Mouse (Mus musculus) liver, embryonic 16.5 days (tissue): ENCODE measurements around the gene Hpf1. TPM values are rescaled to one million over a fixed set of nuclear protein-coding genes. Genes with fewer than 3 reads are reported as not detected.
A peak's percentile ranks its signal among the peaks of the same experiment; 100 is the strongest.

Source experiments
- ATAC-seq: fragments of 200-750 bp; cut with Nextera tagmentation; 2 replicates; pipeline ENCODE4 v1.8.0; 2017; ENCODE audit warnings: low read depth, mild to moderate bottlenecking, moderate number of reproducible peaks, moderate library complexity
- H3K27ac ChIP-seq: fragments of 300-500 bp; sonication (generic); 2 replicates; pipeline ENCODE4 v1.5.1; 2014; ENCODE audit warnings: mild to moderate bottlenecking, low read length
- H3K27me3 ChIP-seq: fragments of 300-500 bp; sonication (generic); 2 replicates; pipeline ENCODE4 v1.6.1; 2014; ENCODE audit warnings: low read depth, low read length, mixed read lengths; ENCODE audit not compliant: control insufficient read depth, insufficient read depth
- H3K36me3 ChIP-seq: fragments of 300-500 bp; sonication (generic); 2 replicates; pipeline ENCODE4 v1.6.1; 2014; ENCODE audit warnings: mild to moderate bottlenecking; ENCODE audit not compliant: control insufficient read depth, insufficient read depth
- H3K4me1 ChIP-seq: fragments of 300-500 bp; sonication (generic); 2 replicates; pipeline ENCODE4 v1.6.1; 2014; ENCODE audit warnings: low read depth, low read length, mixed read lengths; ENCODE audit not compliant: control insufficient read depth
- H3K4me2 ChIP-seq: fragments of 300-500 bp; sonication (generic); 2 replicates; pipeline ENCODE4 v1.6.1; 2014; ENCODE audit warnings: low read depth, low read length, mixed read lengths
- H3K4me3 ChIP-seq: fragments of 300-500 bp; sonication (generic); 2 replicates; pipeline ENCODE4 v1.5.1; 2014; ENCODE audit warnings: low read depth, mild to moderate bottlenecking, low read length
- H3K9ac ChIP-seq: fragments of 300-500 bp; sonication (generic); 2 replicates; pipeline ENCODE4 v1.6.1; 2014; ENCODE audit warnings: low read depth, low read length
- H3K9me3 ChIP-seq: fragments of 300-500 bp; sonication (generic); replicated peaks from 2 replicates; pipeline ENCODE4 v1.6.1; 2016; ENCODE audit warnings: low read length; ENCODE audit not compliant: control insufficient read depth
- WGBS: fragments of 180-500 bp; shearing (Covaris S2); extraction: QIAGEN DNeasy Blood & Tissue Kit; methylation state at CpG from one replicate; pipeline ENCODE4 v1.1.7; 2014; ENCODE audit not compliant: insufficient replicate concordance; 5-methylcytosine and 5-hydroxymethylcytosine counted together
- polyA plus RNA-seq: library from polyadenylated mRNA; unstranded; fragments of >200 nt; fragmentation: Nextera tagmentation; extraction: Ambion mirVana; gene quantifications from 2 replicates; pipeline ENCODE4 v1.2.1, GENCODE M21; 2015

The Hpf1 gene
- polyA plus RNA-seq, 1 experiment from 2014 or later = 56.7 TPM

- ATAC-seq = no peak
- Histone ChIP-seq H3K4me3 (no peak overlapping the region), H3K9ac (no peak overlapping the region), H3K4me2 (no peak overlapping the region), H3K36me3 (peaks cover 29% of the 10 kb centered on the region), H3K27me3 (no peaks in the 10 kb centered on the region), H3K9me3 (no peaks in the 10 kb centered on the region), H3K4me1 (peaks cover 7% of the 10 kb centered on the region), H3K27ac (no peak overlapping the region)
These were observed 43.4 kb downstream of the Hpf1 start for GRCm38 (mm10) chr8:60933617-60934016.

DNA sequence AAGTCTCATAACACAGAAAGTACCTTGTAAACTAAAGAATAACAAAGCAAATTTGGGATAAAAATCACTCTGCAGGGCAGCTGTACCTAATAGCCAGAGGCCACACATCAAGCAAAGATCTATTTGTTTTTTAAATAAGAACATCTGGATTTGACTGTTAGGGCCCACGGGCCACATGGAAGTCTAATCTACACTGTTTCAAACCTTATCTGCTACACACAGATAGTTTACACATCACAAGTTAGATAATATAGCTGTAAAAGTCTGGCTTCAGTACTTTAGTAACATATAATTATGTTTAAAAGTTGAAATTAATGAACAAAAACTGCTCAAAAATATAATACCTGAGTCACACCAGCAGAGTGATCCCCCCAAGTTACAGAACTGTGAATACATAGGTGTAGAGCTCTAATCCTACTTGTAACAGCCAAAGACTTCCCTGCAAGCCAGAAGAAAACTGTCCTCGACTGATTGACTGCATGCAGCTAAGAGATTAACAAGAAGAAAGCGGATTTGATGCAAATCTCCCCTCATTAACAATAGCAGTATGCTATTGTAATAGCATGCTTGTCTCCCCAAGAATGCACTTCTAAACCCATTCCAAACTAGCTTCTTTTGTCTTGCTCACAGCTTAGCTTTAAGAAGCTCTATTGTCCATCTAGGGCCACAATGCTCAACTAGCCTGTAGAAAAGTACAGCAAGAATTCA lies 48.7 kb downstream of the Hpf1 start:
- peaks cover 21% of the 10 kb centered on the region for H3K36me3 ChIP-seq
- H3K9me3 ChIP-seq = no peaks in the 10 kb centered on the region
- H3K9ac ChIP-seq = no peak overlapping the region
- no peak overlapping the region for H3K4me3 ChIP-seq
- no peaks in the 10 kb centered on the region for H3K27me3 ChIP-seq
- peaks cover 16% of the 10 kb centered on the region for H3K4me1 ChIP-seq
- 13% methylated on average over 3 of the region's 3 CpGs for WGBS
- peak overlapping the region; percentile 20; the same call in 1 of the 2 replicates for H3K4me2 ChIP-seq
- H3K27ac ChIP-seq = peak overlapping the region; percentile 65
- ATAC-seq = peak; percentile 83

DNA sequence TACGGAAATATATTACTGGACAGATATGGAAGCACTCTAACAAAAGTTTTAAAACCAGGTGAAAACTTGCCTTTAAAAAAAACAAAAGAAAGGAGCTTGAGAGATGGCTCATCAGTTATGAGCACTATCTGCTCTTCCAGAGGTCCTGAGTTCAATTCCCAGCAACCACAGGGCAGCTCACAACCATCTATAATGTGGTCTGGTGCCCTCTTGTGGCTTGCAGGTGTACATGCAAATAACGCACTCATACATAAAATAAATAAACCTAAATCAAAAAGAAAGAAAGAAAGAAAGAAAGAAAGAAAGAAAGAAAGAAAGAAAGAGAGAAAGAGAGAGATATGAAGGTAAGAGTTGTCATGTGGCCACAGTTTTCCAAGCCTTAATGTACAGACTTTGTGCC lies 52.6 kb downstream of the Hpf1 start:
- Histone ChIP-seq H3K36me3 (peaks cover 3% of the 10 kb centered on the region; the same call in 1 of the 2 replicates), H3K27ac (no peak overlapping the region), H3K27me3 (no peaks in the 10 kb centered on the region), H3K9ac (no peak overlapping the region), H3K4me1 (peaks cover 16% of the 10 kb centered on the region), H3K4me2 (no peak overlapping the region), H3K4me3 (no peak overlapping the region), H3K9me3 (no peaks in the 10 kb centered on the region)
- ATAC-seq = no peak
- 94% methylated on average over 2 of the region's 2 CpGs for WGBS

DNA sequence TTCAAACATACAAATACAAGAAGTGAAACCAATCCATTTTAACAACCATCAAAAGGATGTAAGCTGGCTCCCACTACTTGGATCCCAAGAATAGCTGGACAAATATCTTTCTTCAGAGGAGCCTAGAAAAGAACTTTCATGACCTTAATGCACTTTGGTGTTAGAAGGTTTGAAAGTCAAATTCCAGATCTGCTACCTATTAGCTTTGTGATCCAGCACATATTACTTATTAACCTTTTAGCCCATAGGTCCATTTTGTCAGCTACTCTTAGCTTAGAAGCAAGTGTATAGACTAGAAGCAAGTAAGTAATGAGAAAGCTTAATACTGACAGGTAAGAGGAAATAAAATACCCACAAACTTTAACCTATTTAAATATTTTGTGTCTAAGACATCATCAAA lies 57.3 kb downstream of the Hpf1 start:
- Histone ChIP-seq H3K9me3 (no peaks in the 10 kb centered on the region), H3K36me3 (no peaks in the 10 kb centered on the region; the same call in 1 of the 2 replicates), H3K4me2 (no peak overlapping the region), H3K9ac (no peak overlapping the region), H3K27ac (no peak overlapping the region), H3K4me3 (no peak overlapping the region), H3K4me1 (peaks cover 23% of the 10 kb centered on the region), H3K27me3 (no peaks in the 10 kb centered on the region)
- 0 out of 2 replicates have a peak, but pooled peaks have one; percentile 33 for ATAC-seq

- Histone ChIP-seq H3K4me2 (peak overlapping the region; percentile 24; the same call in 1 of the 2 replicates), H3K4me1 (peaks cover 25% of the 10 kb centered on the region), H3K27me3 (no peaks in the 10 kb centered on the region), H3K27ac (peak overlapping the region; percentile 79), H3K9ac (peak overlapping the region; percentile 36), H3K36me3 (no peaks in the 10 kb centered on the region; the same call in 1 of the 2 replicates), H3K4me3 (no peak overlapping the region), H3K9me3 (no peaks in the 10 kb centered on the region)
- ATAC-seq = no peak
- WGBS = 23% methylated on average over 4 of the region's 4 CpGs
These were observed 59.6 kb downstream of the Hpf1 start for GRCm38 (mm10) chr8:60949859-60950258.

- no peaks in the 10 kb centered on the region; the same call in 1 of the 2 replicates for H3K36me3 ChIP-seq
- peaks cover 32% of the 10 kb centered on the region for H3K4me1 ChIP-seq
- H3K4me2 ChIP-seq = no peak overlapping the region
- 80% methylated on average over 4 of the region's 4 CpGs for WGBS
- peak overlapping the region; percentile 55 for H3K27ac ChIP-seq
- no peak for ATAC-seq
- H3K27me3 ChIP-seq = no peaks in the 10 kb centered on the region
- peak overlapping the region; percentile 37; the same call in 1 of the 2 replicates for H3K9ac ChIP-seq
- 0 out of 2 replicates have a peak overlapping the region, but pooled peaks have one; percentile 11 for H3K4me3 ChIP-seq
- no peaks in the 10 kb centered on the region for H3K9me3 ChIP-seq
These were observed 61.1 kb downstream of the Hpf1 start for GRCm38 (mm10) chr8:60951271-60951670.

- Histone ChIP-seq H3K36me3 (no peaks in the 10 kb centered on the region; the same call in 1 of the 2 replicates), H3K4me1 (peaks cover 37% of the 10 kb centered on the region), H3K27ac (no peak overlapping the region), H3K27me3 (no peaks in the 10 kb centered on the region), H3K4me2 (peak overlapping the region; percentile 57), H3K9ac (no peak overlapping the region), H3K4me3 (no peak overlapping the region), H3K9me3 (no peaks in the 10 kb centered on the region)
- WGBS = 94% methylated on average over 1 of the region's 1 CpGs
- no peak for ATAC-seq
These were observed 61.5 kb downstream of the Hpf1 start for GRCm38 (mm10) chr8:60951757-60952156.

DNA sequence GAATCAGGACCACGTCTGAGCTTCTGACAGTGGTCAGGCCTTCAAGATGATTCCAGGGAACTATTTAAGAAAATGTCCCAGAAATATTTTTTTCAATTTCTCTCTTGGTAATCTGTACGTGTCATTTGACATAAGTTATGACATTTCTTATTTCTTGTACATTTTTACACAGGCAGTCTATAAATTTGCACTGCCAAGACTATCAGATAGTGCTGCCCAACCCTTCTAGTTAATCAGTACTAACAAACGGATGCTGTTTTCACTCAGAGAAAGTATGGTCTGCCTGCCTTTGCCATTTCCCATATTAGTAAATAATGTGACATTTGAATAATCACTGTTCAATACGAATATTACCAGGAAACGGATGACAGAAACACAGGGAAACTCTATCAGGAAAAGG lies 62.6 kb downstream of the Hpf1 start:
- no peaks in the 10 kb centered on the region for H3K9me3 ChIP-seq
- H3K27me3 ChIP-seq = no peaks in the 10 kb centered on the region
- peak overlapping the region; percentile 57 for H3K4me2 ChIP-seq
- WGBS = 21% methylated on average over 5 of the region's 5 CpGs
- peaks cover 47% of the 10 kb centered on the region for H3K4me1 ChIP-seq
- no peak for ATAC-seq
- peak overlapping the region; percentile 84 for H3K27ac ChIP-seq
- H3K9ac ChIP-seq = peak overlapping the region; percentile 60
- H3K4me3 ChIP-seq = peak overlapping the region; percentile 49
- H3K36me3 ChIP-seq = no peaks in the 10 kb centered on the region; the same call in 1 of the 2 replicates

- Histone ChIP-seq H3K27ac (peak overlapping the region; percentile 96), H3K9ac (peak overlapping the region; percentile 71), H3K4me2 (peak overlapping the region; percentile 69), H3K4me1 (peaks cover 46% of the 10 kb centered on the region), H3K27me3 (no peaks in the 10 kb centered on the region), H3K4me3 (peak overlapping the region; percentile 61), H3K36me3 (no peaks in the 10 kb centered on the region; the same call in 1 of the 2 replicates), H3K9me3 (no peaks in the 10 kb centered on the region)
- ATAC-seq = peak; percentile 89
- 5% methylated on average over 15 of the region's 15 CpGs for WGBS
These were observed 64.2 kb downstream of the Hpf1 start for GRCm38 (mm10) chr8:60954281-60955014.
